Mouse (Mus musculus) limb, embryonic 14.5 days (tissue): ENCODE data around the gene Pias1. TPM values are rescaled to one million over a fixed set of nuclear protein-coding genes. Genes with fewer than 3 reads are reported as not detected.

Experiments used
- ATAC-seq: fragments of 200-750 bp; cut with Nextera tagmentation; 2 replicates; pipeline ENCODE4 v1.8.0; 2017; ENCODE audit warnings: low read depth, moderate number of reproducible peaks, moderate TSS enrichment; ENCODE audit not compliant: low FRiP score
- DNase-seq: peaks from one replicate; pipeline ENCODE4 v3.0.0-alpha.2; 2015; ENCODE audit warnings: low spot score
- H3K27ac ChIP-seq: fragments of 300-500 bp; sonication (generic); replicated peaks from 2 replicates; pipeline ENCODE4 v1.5.1; 2014; ENCODE audit warnings: low read depth, mild to moderate bottlenecking, low read length, moderate library complexity, mixed read lengths
- H3K27me3 ChIP-seq: fragments of 300-500 bp; sonication (generic); 2 replicates; pipeline ENCODE4 v1.6.1; 2014; ENCODE audit warnings: low read length, mixed read lengths; ENCODE audit not compliant: control insufficient read depth, insufficient read depth
- H3K36me3 ChIP-seq: fragments of 300-500 bp; sonication (generic); 2 replicates; pipeline ENCODE4 v1.6.1; 2014; ENCODE audit warnings: mild to moderate bottlenecking, low read length, moderate library complexity, mixed read lengths; ENCODE audit not compliant: control insufficient read depth, insufficient read depth
- H3K4me1 ChIP-seq: fragments of 300-500 bp; sonication (generic); 2 replicates; pipeline ENCODE4 v1.6.1; 2014; ENCODE audit warnings: antibody characterized with exemption, low read length, mixed read lengths; ENCODE audit not compliant: control insufficient read depth, insufficient read depth
- H3K4me2 ChIP-seq: fragments of 300-500 bp; sonication (generic); replicated peaks from 2 replicates; pipeline ENCODE4 v1.6.1; 2014; ENCODE audit warnings: low read depth, mild to moderate bottlenecking, low read length, moderate library complexity; ENCODE audit not compliant: severe bottlenecking
- H3K4me3 ChIP-seq: fragments of 300-500 bp; sonication (generic); replicated peaks from 2 replicates; pipeline ENCODE4 v1.5.1; 2014; ENCODE audit warnings: low read length
- H3K9ac ChIP-seq: fragments of 300-500 bp; sonication (generic); 2 replicates; pipeline ENCODE4 v1.6.1; 2014; ENCODE audit warnings: mild to moderate bottlenecking, low read depth, low read length, moderate library complexity; ENCODE audit not compliant: severe bottlenecking
- H3K9me3 ChIP-seq: fragments of 300-500 bp; sonication (generic); 2 replicates; pipeline ENCODE4 v1.6.1; 2016; ENCODE audit warnings: low read length; ENCODE audit not compliant: control insufficient read depth
- POLR2A ChIP-seq: fragments of 200-500 bp; IDR thresholded peaks from 2 replicates; pipeline ENCODE4 v1.8.0; 2012; ENCODE audit warnings: inconsistent platforms, mild to moderate bottlenecking, moderate library complexity, borderline replicate concordance; ENCODE audit not compliant: insufficient read depth, insufficient read length; ENCODE audit errors: extremely low read depth
- WGBS: fragments of 180-500 bp; shearing (Covaris S2); extraction: QIAGEN DNeasy Blood & Tissue Kit; methylation state at CpG from one replicate; pipeline ENCODE4 v1.1.7; 2014; 5-methylcytosine and 5-hydroxymethylcytosine counted together
- polyA plus RNA-seq, 2 experiments: library from polyadenylated mRNA; depleted of rRNA in 1 of 2; stranded (reverse) in 1 of 2; unstranded in 1 of 2; fragments of >200 nt; fragmentation: Nextera tagmentation in 1 of 2; extraction: Ambion mirVana in 1 of 2; gene quantifications; 2 replicates each; pipeline versions ENCODE4 v1.2.1 to v1.2.3; 2012 to 2014

Gene Pias1
- polyA plus RNA-seq, 2 experiments, result 33.0 to 52.4 TPM

DNA sequence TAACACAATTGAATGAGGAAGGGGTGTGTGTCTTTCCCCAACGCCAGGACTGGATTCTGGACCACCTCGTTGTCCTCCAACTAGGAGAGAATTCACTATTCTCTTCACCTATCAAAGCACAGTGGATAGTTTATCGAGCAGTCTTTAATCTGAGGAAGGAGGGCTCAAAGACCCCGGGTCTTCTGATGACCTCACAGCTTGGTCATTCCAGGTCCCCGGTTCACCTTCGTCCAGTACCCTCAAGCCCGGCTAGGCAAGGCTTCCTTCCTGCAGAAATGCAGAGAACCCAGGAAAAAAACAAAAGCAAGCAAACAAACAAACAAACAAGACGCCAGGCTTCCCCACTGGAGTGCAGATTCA, 149.6 kb downstream of the Pias1 start:
- no peaks in the 10 kb centered on the region for H3K9me3 ChIP-seq
- 16% methylated on average over 8 of the region's 8 CpGs for WGBS
- no peak for DNase-seq
- H3K36me3 ChIP-seq, result no peaks in the 10 kb centered on the region
- H3K9ac ChIP-seq, result no peak overlapping the region
- H3K4me1 ChIP-seq, result peaks cover 8% of the 10 kb centered on the region; the same call in 1 of the 2 replicates
- peak overlapping the region; percentile 92 for H3K4me2 ChIP-seq
- H3K27me3 ChIP-seq, result no peaks in the 10 kb centered on the region
- H3K27ac ChIP-seq, result 0 out of 2 replicates have a peak overlapping the region, but pooled peaks have one; percentile 2
- TF ChIP-seq POLR2A, result no peak
- H3K4me3 ChIP-seq, result peak overlapping the region; percentile 67
- ATAC-seq, result peak; percentile 10; the same call in 1 of the 2 replicates

DNA sequence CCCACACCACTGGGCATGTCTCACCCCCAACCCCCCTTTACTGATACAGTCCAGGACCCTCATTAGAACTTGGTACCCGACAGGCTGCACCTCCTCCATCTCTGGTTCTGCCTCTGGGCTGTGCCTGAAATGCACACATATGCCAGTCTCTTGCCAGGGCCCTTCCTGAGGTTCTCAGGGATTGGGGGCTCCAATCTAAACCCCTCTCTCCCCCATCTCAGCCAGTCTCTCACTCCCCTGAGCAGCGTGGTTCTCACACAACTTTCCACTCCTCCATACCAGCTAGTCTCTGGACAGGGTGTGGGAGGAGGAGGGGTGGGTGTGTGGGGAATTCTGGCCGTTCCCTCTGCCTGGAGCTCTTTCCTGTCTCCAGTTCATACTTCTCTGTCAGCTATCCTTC, 150.1 kb downstream of the Pias1 start:
- no peaks in the 10 kb centered on the region for H3K27me3 ChIP-seq
- ATAC-seq (no peak), DNase-seq (no peak)
- 0 out of 2 replicates have a peak overlapping the region, but pooled peaks have one; percentile 92 for H3K4me2 ChIP-seq
- no peak for TF ChIP-seq POLR2A
- 0 out of 2 replicates have a peak overlapping the region, but pooled peaks have one; percentile 2 for H3K27ac ChIP-seq
- no peaks in the 10 kb centered on the region for H3K9me3 ChIP-seq
- no peak overlapping the region for H3K4me3 ChIP-seq
- peaks cover 8% of the 10 kb centered on the region; the same call in 1 of the 2 replicates for H3K4me1 ChIP-seq
- no peaks in the 10 kb centered on the region for H3K36me3 ChIP-seq
- 41% methylated on average over 3 of the region's 3 CpGs for WGBS
- H3K9ac ChIP-seq, result no peak overlapping the region

DNA sequence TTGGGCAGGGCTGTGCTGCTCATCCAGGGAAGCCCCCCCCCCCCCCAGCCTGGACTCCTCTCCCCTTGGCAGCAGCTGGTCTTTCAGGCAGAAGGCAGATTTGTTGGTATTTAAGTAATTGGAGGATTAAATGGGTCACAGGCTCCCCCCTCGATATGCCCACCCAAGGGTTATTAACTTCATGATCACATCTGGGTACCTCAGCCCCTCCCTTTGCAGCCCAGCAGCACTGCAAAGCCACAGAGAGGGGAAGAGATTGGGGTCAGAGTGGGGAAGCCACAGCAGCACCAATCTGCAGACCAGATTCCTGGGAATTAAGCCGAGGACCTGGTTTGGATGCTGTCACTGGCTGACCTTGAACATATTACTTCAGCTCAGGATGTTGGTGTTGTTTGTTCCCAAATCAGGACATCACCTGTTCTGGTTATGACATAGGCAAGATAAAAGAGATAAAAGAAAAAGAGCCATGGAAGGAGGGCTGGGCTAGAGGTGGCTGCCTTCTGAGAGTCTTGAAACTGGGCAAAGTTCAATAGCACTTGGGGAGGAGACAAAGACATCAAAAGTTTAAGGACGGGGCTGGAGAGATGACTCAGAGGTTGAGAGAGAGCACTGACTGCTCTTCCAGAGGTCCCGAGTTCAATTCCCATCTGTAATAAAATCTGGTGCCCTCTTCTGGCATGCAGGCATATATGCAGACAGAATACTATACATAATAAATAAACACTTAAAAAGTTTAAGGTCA, 151.8 kb downstream of the Pias1 start:
- H3K4me1 ChIP-seq, result peaks cover 8% of the 10 kb centered on the region; the same call in 1 of the 2 replicates
- H3K27me3 ChIP-seq, result no peaks in the 10 kb centered on the region
- H3K36me3 ChIP-seq, result no peaks in the 10 kb centered on the region
- DNase-seq, result no peak
- H3K4me3 ChIP-seq, result no peak overlapping the region
- H3K9me3 ChIP-seq, result no peaks in the 10 kb centered on the region
- ATAC-seq, result no peak
- H3K4me2 ChIP-seq, result no peak overlapping the region
- H3K9ac ChIP-seq, result no peak overlapping the region
- WGBS, result 49% methylated on average over 4 of the region's 4 CpGs
- H3K27ac ChIP-seq, result no peak overlapping the region
- TF ChIP-seq POLR2A, result no peak

DNA sequence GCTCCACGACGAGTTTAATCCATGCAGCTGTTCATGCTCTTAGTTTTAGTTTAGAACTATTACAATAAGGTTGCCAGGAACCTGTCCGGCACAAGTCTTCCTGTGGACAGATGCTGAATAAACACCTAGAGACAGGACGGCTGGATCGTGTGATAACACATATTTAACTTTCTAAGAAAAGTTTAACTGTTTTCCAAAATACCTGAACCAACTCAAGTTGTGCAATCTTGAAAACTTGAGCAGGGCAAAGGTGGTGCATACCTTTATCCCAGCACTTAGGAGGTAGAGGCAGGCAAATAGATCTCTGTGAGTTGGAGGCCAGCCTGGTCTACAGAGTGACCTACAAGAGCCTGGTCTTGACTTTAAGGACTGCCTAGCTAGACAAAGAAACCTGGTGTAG, 152.8 kb downstream of the Pias1 start:
- Histone ChIP-seq H3K4me1 (peaks cover 7% of the 10 kb centered on the region; the same call in 1 of the 2 replicates), H3K36me3 (no peaks in the 10 kb centered on the region), H3K9me3 (no peaks in the 10 kb centered on the region), H3K27me3 (no peaks in the 10 kb centered on the region), H3K9ac (no peak overlapping the region), H3K4me3 (no peak overlapping the region), H3K4me2 (no peak overlapping the region), H3K27ac (no peak overlapping the region)
- no peak for TF ChIP-seq POLR2A
- 84% methylated on average over 5 of the region's 5 CpGs for WGBS
- no peak for DNase-seq
- ATAC-seq, result no peak

DNA sequence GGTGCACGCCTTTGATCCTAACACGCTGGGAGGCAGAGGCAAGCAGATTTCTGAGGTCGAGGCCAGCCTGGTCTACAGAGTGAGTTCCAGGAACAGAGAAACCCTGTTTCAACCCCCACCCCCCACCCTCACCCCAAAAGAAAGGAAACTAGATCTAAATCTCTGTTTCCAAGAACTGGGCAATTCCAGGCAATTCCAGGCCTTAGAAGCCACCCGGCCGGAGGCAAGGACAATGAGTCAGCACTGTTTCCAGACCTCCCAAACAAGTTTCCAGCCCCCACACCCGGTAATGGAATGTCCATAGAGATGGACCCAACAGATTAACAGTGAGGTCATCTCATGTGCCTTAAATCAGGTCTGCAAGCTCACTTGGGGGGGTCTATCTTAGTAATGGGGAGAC, 157.8 kb downstream of the Pias1 start:
- Histone ChIP-seq H3K27ac (no peak overlapping the region), H3K9ac (no peak overlapping the region), H3K4me3 (no peak overlapping the region), H3K9me3 (no peaks in the 10 kb centered on the region), H3K36me3 (no peaks in the 10 kb centered on the region), H3K4me2 (no peak overlapping the region), H3K27me3 (no peaks in the 10 kb centered on the region), H3K4me1 (peaks cover 15% of the 10 kb centered on the region)
- DNase-seq, result no peak
- no peak for ATAC-seq
- 81% methylated on average over 6 of the region's 6 CpGs for WGBS
- TF ChIP-seq POLR2A, result no peak
